Mouse (Mus musculus) intestine, embryonic 14.5 days (tissue): ENCODE measurements around the gene 1700017D01Rik. TPM values are rescaled to one million over a fixed set of nuclear protein-coding genes. Genes with fewer than 3 reads are reported as not detected.
"Not testable (repeated sequence)": the region's sequence is repeated elsewhere in the genome, so short reads cannot be mapped to it uniquely, and the experiment has no call there.

Source experiments
- ATAC-seq: fragments of 200-750 bp; cut with Nextera tagmentation; replicated peaks from 2 replicates; pipeline ENCODE4 v1.8.0; 2017; ENCODE audit warnings: low read depth, moderate number of reproducible peaks, moderate TSS enrichment, moderate library complexity; ENCODE audit not compliant: low FRiP score, low TSS enrichment
- DNase-seq: peaks from one replicate; pipeline ENCODE4 v3.0.0-alpha.2; 2018; ENCODE audit warnings: low spot score
- H3K27ac ChIP-seq: fragments of 300-500 bp; sonication (generic); 2 replicates; pipeline ENCODE4 v1.5.1; 2014; ENCODE audit warnings: low read depth, mild to moderate bottlenecking, control low read depth
- H3K27me3 ChIP-seq: fragments of 300-500 bp; sonication (generic); replicated peaks from 2 replicates; pipeline ENCODE4 v1.6.1; 2014; ENCODE audit warnings: low read length, control low read depth; ENCODE audit not compliant: control insufficient read depth, insufficient read depth
- H3K36me3 ChIP-seq: fragments of 300-500 bp; sonication (generic); 2 replicates; pipeline ENCODE4 v1.6.1; 2014; ENCODE audit warnings: low read length, control low read depth; ENCODE audit not compliant: control insufficient read depth, insufficient read depth
- H3K4me1 ChIP-seq: fragments of 300-500 bp; sonication (generic); replicated peaks from 2 replicates; pipeline ENCODE4 v1.6.1; 2014; ENCODE audit warnings: low read length, control low read depth, mixed read lengths; ENCODE audit not compliant: control insufficient read depth, insufficient read depth
- H3K4me2 ChIP-seq: fragments of 300-500 bp; sonication (generic); 2 replicates; pipeline ENCODE4 v1.6.1; 2014; ENCODE audit warnings: low read length
- H3K4me3 ChIP-seq: fragments of 300-500 bp; sonication (generic); 2 replicates; pipeline ENCODE4 v1.5.1; 2014; ENCODE audit warnings: low read depth, low read length, control low read depth, mixed read lengths
- H3K9ac ChIP-seq: fragments of 300-500 bp; sonication (generic); 2 replicates; pipeline ENCODE4 v1.6.1; 2014; ENCODE audit warnings: mild to moderate bottlenecking, low read length
- H3K9me3 ChIP-seq: fragments of 300-500 bp; sonication (generic); 2 replicates; pipeline ENCODE4 v1.6.1; 2016; ENCODE audit warnings: low read length, control low read depth; ENCODE audit not compliant: control insufficient read depth
- WGBS: fragments of 180-500 bp; shearing (Covaris S2); extraction: QIAGEN DNeasy Blood & Tissue Kit; methylation state at CpG from one replicate; pipeline ENCODE4 v1.1.7; 2014; 5-methylcytosine and 5-hydroxymethylcytosine counted together
- polyA plus RNA-seq: library from polyadenylated mRNA; unstranded; fragments of >200 nt; fragmentation: Nextera tagmentation; extraction: Ambion mirVana; gene quantifications from 2 replicates; pipeline ENCODE4 v1.2.1, GENCODE M21; 2014

Gene 1700017D01Rik
- polyA plus RNA-seq, 1 experiment from 2014 or later = not detected

DNA sequence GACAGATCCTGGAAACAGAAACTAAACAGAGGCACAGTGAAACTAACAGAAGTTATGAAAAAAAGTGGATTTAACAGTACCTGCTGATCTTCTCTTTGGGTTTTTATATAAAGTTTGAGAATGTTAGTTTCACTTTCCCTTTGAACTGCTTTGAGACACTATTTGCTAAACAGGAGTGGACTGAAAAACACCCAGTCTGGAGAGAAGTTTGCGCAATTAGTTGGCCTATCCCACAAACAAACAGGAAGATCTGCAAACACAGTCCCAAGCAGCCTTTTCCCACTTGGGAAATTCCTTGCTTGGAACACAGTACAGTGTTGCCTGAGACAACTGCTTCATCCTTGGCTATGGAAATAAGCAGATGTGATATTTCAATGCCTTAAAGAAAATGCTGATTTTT, 75.0 kb downstream of the 1700017D01Rik start:
- not testable (repeated sequence) for DNase-seq, H3K4me1 ChIP-seq, H3K4me2 ChIP-seq, H3K27me3 ChIP-seq, H3K9ac ChIP-seq, H3K4me3 ChIP-seq, H3K27ac ChIP-seq, H3K36me3 ChIP-seq, ATAC-seq, H3K9me3 ChIP-seq
- 88% methylated on average over 1 of the region's 1 CpGs for WGBS

DNA sequence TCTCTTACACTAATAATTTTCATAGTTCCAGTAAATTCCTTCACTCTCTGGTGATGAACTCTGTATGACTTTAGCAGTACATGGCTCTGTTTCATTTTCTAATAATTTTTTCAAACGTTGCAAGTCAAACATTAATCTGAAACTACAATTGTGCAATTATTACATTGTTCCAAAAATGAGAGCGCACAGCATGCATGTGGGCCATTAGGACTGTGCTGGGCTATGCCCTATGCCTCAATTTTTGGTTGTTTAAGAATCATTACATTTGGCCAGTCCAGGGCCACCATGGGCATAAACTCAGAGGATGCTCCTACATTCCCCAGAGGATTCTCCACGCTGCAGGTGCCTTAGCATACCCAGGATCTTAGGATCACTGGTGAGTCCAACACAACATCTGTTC, 77.4 kb downstream of the 1700017D01Rik start:
- no peak overlapping the region for H3K4me2 ChIP-seq
- no peaks in the 10 kb centered on the region for H3K4me1 ChIP-seq
- 67% methylated on average over 3 of the region's 3 CpGs for whole genome bisulfite sequencing
- no peaks in the 10 kb centered on the region for H3K36me3 ChIP-seq
- no peaks in the 10 kb centered on the region for H3K9me3 ChIP-seq
- DNase-seq = no peak
- no peak overlapping the region for H3K4me3 ChIP-seq
- H3K9ac ChIP-seq = no peak overlapping the region
- ATAC-seq = no peak
- H3K27ac ChIP-seq = no peak overlapping the region
- H3K27me3 ChIP-seq = no peaks in the 10 kb centered on the region

DNA sequence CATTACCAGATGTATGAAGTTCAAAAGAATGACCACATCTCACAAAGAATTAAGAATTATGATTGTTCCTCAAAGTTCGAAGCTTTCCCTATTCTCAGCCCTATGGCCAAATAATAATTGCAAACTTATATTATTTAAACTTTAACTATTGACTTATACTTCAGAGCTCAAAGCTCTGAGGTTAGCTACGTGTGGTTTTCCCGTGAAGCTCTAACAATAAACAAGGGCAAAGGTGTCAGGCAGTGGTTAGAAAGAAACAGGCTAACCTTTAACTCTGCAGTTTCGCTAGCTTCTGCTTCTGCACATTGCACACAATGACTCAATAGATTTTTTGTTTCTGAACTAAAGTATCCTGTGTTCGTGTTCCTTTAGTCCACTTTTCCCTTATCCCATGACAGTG, 77.8 kb downstream of the 1700017D01Rik start:
- Histone ChIP-seq H3K27ac (no peak overlapping the region), H3K36me3 (no peaks in the 10 kb centered on the region), H3K9me3 (no peaks in the 10 kb centered on the region), H3K27me3 (no peaks in the 10 kb centered on the region), H3K4me3 (no peak overlapping the region), H3K9ac (no peak overlapping the region), H3K4me2 (no peak overlapping the region), H3K4me1 (no peaks in the 10 kb centered on the region)
- no peak for ATAC-seq
- WGBS = 58% methylated on average over 5 of the region's 5 CpGs
- DNase-seq = no peak

DNA sequence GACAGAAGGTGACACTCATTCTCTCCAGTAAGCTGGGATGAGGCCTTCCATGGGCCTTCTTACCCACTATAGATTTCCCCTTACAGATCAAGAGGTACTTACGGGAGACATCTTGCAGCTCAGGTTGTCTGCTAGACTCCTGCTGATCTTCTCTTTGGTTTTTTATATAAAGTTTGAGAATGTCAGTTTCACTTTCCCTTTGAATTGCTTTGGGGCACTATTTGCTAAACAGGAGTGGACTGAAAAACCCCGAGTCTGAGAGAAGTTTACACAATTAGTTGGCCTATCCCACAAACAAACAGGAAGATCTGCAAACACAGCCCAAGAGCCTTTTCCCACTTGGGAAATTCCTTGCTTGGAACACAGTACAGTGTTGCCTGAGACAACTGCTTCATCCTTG, 80.4 kb downstream of the 1700017D01Rik start:
- no peak for DNase-seq
- no peaks in the 10 kb centered on the region for H3K9me3 ChIP-seq
- no peak overlapping the region for H3K27ac ChIP-seq
- no peak overlapping the region for H3K9ac ChIP-seq
- no peak overlapping the region for H3K4me3 ChIP-seq
- H3K36me3 ChIP-seq = no peaks in the 10 kb centered on the region
- no peak for ATAC-seq
- 56% methylated on average over 2 of the region's 2 CpGs for WGBS
- no peak overlapping the region for H3K4me2 ChIP-seq
- H3K4me1 ChIP-seq = no peaks in the 10 kb centered on the region
- H3K27me3 ChIP-seq = no peaks in the 10 kb centered on the region

DNA sequence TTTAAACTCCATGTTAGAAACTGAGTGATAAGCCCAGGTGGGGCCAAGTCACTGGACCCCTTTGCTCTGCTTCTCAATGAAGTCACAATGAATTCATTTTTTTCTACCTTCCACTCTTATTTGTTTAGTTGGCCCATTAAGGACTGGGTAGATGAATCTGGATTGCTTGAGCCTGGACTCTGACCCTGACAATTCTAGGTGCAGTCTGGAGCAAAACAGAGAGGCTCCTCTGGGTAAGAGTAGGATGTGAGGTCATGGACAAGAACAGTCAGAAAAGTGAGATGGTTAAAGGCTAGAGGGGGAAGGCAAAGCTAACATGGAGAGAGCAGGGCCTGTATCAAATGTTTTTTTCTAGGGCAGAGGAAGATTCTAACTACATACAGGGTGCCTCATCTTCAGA, 81.2 kb downstream of the 1700017D01Rik start:
- DNase-seq (no peak), ATAC-seq (no peak)
- Histone ChIP-seq H3K9me3 (no peaks in the 10 kb centered on the region), H3K36me3 (no peaks in the 10 kb centered on the region), H3K4me1 (no peaks in the 10 kb centered on the region), H3K27me3 (no peaks in the 10 kb centered on the region), H3K27ac (no peak overlapping the region), H3K9ac (no peak overlapping the region), H3K4me3 (no peak overlapping the region), H3K4me2 (no peak overlapping the region)

DNA sequence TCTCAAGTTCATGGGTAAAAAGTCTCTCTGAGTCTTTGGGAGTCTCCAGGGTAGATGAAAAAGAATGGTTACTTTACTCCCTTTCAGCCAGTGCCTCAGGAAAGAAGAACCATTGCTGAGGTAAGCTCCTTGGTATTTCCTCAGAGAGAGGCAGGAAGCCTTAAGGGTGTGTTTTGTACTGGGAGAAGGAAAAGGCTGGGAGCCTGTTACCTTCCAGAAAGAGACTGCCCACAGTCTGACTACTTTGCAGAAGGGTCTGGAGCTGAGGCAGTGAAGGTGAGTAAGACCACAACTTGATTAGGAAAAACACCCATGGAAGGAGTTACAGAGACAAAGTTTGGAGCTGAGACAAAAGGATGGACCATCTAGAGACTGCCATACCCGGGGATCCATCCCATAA, 82.2 kb downstream of the 1700017D01Rik start:
- Histone ChIP-seq H3K27ac (no peak overlapping the region), H3K9ac (no peak overlapping the region), H3K27me3 (no peaks in the 10 kb centered on the region), H3K4me3 (no peak overlapping the region), H3K36me3 (no peaks in the 10 kb centered on the region), H3K4me1 (no peaks in the 10 kb centered on the region), H3K9me3 (no peaks in the 10 kb centered on the region), H3K4me2 (no peak overlapping the region)
- ATAC-seq (no peak), DNase-seq (no peak)
- 100% methylated on average over 1 of the region's 1 CpGs for WGBS

DNA sequence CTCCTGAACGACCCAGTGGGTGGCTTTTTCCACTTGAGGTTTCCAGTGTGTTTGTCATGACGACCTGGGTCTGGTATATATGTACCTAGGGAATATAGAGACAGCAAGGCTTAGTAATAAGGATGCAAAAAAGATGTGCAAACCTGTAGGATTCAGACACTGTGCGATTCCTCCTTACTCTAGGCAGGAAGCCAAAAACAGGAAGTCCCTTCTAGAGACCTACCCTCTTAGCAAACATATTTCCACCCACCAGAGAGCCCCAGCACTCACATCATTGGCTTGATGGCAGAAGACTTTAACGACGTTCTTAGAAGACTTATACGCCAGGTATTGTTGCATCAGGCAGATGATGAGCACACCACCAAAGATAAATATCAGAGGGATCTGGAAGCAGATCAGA, 82.7 kb downstream of the 1700017D01Rik start:
- Histone ChIP-seq H3K36me3 (no peaks in the 10 kb centered on the region), H3K9me3 (no peaks in the 10 kb centered on the region), H3K27me3 (no peaks in the 10 kb centered on the region), H3K4me3 (no peak overlapping the region), H3K27ac (no peak overlapping the region), H3K4me2 (no peak overlapping the region), H3K9ac (no peak overlapping the region), H3K4me1 (no peaks in the 10 kb centered on the region)
- ATAC-seq = no peak
- 74% methylated on average over 6 of the region's 6 CpGs for WGBS
- no peak for DNase-seq

Other genes with a start within 250 kb of the 1700017D01Rik start
- gene Tmem109, start 248.9 kb downstream of the 1700017D01Rik start, polyA plus RNA-seq = 91.1 and 91.7 TPM in 2 replicates
- 45.5 TPM in 2 replicates for gene Prpf19, start 235.6 kb downstream of the 1700017D01Rik start, polyA plus RNA-seq
- not detected in 2 replicates for gene Zp1, start 210.2 kb downstream of the 1700017D01Rik start, polyA plus RNA-seq
- gene Ptgdr2, start 193.7 kb downstream of the 1700017D01Rik start, polyA plus RNA-seq = 0.07 TPM in 1 of 2 replicates, not detected in the other
- gene Ccdc86, start 181.6 kb downstream of the 1700017D01Rik start, polyA plus RNA-seq = 29.7 and 32.4 TPM in 2 replicates
- 7.9 TPM in 2 replicates for gene Ms4a10, start 156.2 kb downstream of the 1700017D01Rik start, polyA plus RNA-seq
- 0.24 and 0.34 TPM in 2 replicates for gene Ms4a15, start 137.6 kb downstream of the 1700017D01Rik start, polyA plus RNA-seq
- 15.4 and 20.8 TPM in 2 replicates for gene Ms4a18, start 112.8 kb downstream of the 1700017D01Rik start, polyA plus RNA-seq
- 4.6 and 8.3 TPM in 2 replicates for gene Ms4a8a, start 49.8 kb downstream of the 1700017D01Rik start, polyA plus RNA-seq
- not detected in 2 replicates for gene 1700025F22Rik, start 34.4 kb upstream of the 1700017D01Rik start, polyA plus RNA-seq
- gene Ms4a13, start 65.9 kb upstream of the 1700017D01Rik start, polyA plus RNA-seq = not detected in 2 replicates
- gene Ms4a12, start 101.6 kb upstream of the 1700017D01Rik start, polyA plus RNA-seq = 0.16 TPM in 1 of 2 replicates, not detected in the other
- not detected in 2 replicates for gene Ms4a1, start 135.4 kb upstream of the 1700017D01Rik start, polyA plus RNA-seq
- gene Ms4a5, start 153.0 kb upstream of the 1700017D01Rik start, polyA plus RNA-seq = not detected in 2 replicates
- 0.09 and 0.16 TPM in 2 replicates for gene Ms4a14, start 183.6 kb upstream of the 1700017D01Rik start, polyA plus RNA-seq
- gene Ms4a7, start 205.3 kb upstream of the 1700017D01Rik start, polyA plus RNA-seq = 2.6 and 3.5 TPM in 2 replicates
- gene Ms4a4a, start 244.6 kb upstream of the 1700017D01Rik start, polyA plus RNA-seq = 3.5 and 3.7 TPM in 2 replicates